In the genomic region with DNA sequence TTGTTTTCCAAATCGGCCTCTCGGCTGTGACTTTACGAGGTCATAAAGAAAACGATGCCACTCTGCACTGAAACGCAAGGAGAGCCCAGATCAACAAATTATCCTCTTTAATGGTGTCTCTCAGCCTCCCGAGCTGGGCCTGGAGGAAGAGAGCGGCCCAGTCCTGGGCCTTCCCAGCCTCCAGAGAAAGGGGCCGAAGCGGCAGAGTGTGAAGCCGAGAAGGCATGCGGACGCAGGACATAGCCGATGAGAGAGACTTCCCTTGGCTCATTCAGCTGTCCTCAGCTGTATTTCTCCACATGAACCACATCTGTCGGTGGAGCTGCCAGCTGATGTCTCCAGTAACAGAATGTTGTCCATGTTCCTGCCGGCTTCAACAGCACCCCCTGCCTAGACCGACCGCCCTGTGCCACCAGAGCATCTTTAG, we compare ENCODE assay signal across 8 mouse cellular contexts.
DNase-seq lines count a peak whose midpoint lies in the region; ATAC-seq and TF ChIP-seq lines count a peak whose summit lies in the region.

No protein-coding gene starts in this region.

- H3K4me2 ChIP-seq in heart, embryonic 12.5 days = no peak overlapping the region
- no peak overlapping the region for H3K4me2 ChIP-seq in embryonic facial prominence, embryonic 14.5 days (ENCODE audit: low read depth, low read length)
- H3K4me2 ChIP-seq in hindbrain, postnatal 0 days (ENCODE audit: low read depth, low read length) = no peak overlapping the region
- peak overlapping the region; percentile 27 for H3K4me2 ChIP-seq in neural tube, embryonic 11.5 days (ENCODE audit: low read depth)

- TF ChIP-seq EP300 in heart, adult 2 months (IDR thresholded peaks at IDR 0.05; ENCODE audit: insufficient read depth, low read depth, low read length) = no peak

- TF ChIP-seq POLR2A in heart, adult 2 months (IDR thresholded peaks at IDR 0.05; ENCODE audit: insufficient read depth, low read depth, low read length) = no peak

- no peak overlapping the region for H3K9ac ChIP-seq in heart, adult 2 months (ENCODE audit: low read depth, low read length)
- H3K9ac ChIP-seq in heart, embryonic 12.5 days = no peak overlapping the region
- no peak overlapping the region for H3K9ac ChIP-seq in embryonic facial prominence, embryonic 14.5 days (ENCODE audit: low read depth, low read length)
- no peak overlapping the region for H3K9ac ChIP-seq in hindbrain, postnatal 0 days (replicated peaks; ENCODE audit: low read length)
- H3K9ac ChIP-seq in neural tube, embryonic 11.5 days (ENCODE audit: low read length) = no peak overlapping the region

- intact Hi-C loops in heart, adult 2 months (cut with DNase I) = no loop called here

- no peaks in the 10 kb centered on the region for H3K36me3 ChIP-seq in heart, adult 2 months (ENCODE audit: control insufficient read depth, insufficient read depth, low read length)
- no peaks in the 10 kb centered on the region for H3K36me3 ChIP-seq in heart, embryonic 12.5 days
- no peaks in the 10 kb centered on the region for H3K36me3 ChIP-seq in embryonic facial prominence, embryonic 14.5 days (ENCODE audit: control insufficient read depth, insufficient read depth, low read length)
- H3K36me3 ChIP-seq in hindbrain, postnatal 0 days (ENCODE audit: insufficient read depth, low read length) = no peaks in the 10 kb centered on the region
- H3K36me3 ChIP-seq in neural tube, embryonic 11.5 days (ENCODE audit: control insufficient read depth, insufficient read depth, low read length) = no peaks in the 10 kb centered on the region

- ATAC-seq in heart, embryonic 12.5 days (ENCODE audit: insufficient number of reproducible peaks, low FRiP score) = no peak
- peak; percentile 56 for ATAC-seq in embryonic facial prominence, embryonic 14.5 days (ENCODE audit: low read depth)
- no peak for ATAC-seq in hindbrain, postnatal 0 days
- ATAC-seq in neural tube, embryonic 11.5 days (ENCODE audit: insufficient read depth, low FRiP score, low TSS enrichment) = peak; percentile 21

- no peaks in the 10 kb centered on the region for H3K4me1 ChIP-seq in heart, adult 2 months (ENCODE audit: control insufficient read depth, insufficient read depth, low read length)
- H3K4me1 ChIP-seq in heart, embryonic 12.5 days (replicated peaks) = 0 out of 2 replicates have a peak, but pooled peaks cover 5% of the 10 kb centered on the region
- peaks cover 7% of the 10 kb centered on the region for H3K4me1 ChIP-seq in embryonic facial prominence, embryonic 14.5 days (ENCODE audit: control insufficient read depth, insufficient read depth, low read length)
- H3K4me1 ChIP-seq in hindbrain, postnatal 0 days (ENCODE audit: insufficient read depth, low read length) = no peaks in the 10 kb centered on the region
- H3K4me1 ChIP-seq in neural tube, embryonic 11.5 days (ENCODE audit: control insufficient read depth, insufficient read depth, low read length) = peaks cover 23% of the 10 kb centered on the region

- H3K27me3 ChIP-seq in heart, adult 2 months (ENCODE audit: control insufficient read depth, insufficient read depth, low read length) = no peaks in the 10 kb centered on the region
- 0 out of 2 replicates have a peak, but pooled peaks cover 7% of the 10 kb centered on the region for H3K27me3 ChIP-seq in heart, embryonic 12.5 days (replicated peaks)
- H3K27me3 ChIP-seq in embryonic facial prominence, embryonic 14.5 days (replicated peaks; ENCODE audit: control insufficient read depth, insufficient read depth, low read length) = no peaks in the 10 kb centered on the region
- H3K27me3 ChIP-seq in hindbrain, postnatal 0 days (ENCODE audit: insufficient read depth, low read length) = no peaks in the 10 kb centered on the region
- H3K27me3 ChIP-seq in neural tube, embryonic 11.5 days (ENCODE audit: control insufficient read depth, insufficient read depth, low read length) = no peaks in the 10 kb centered on the region

- no peak overlapping the region for H3K27ac ChIP-seq in heart, adult 2 months
- no peak overlapping the region for H3K27ac ChIP-seq in heart, embryonic 12.5 days (ENCODE audit: poor library complexity, severe bottlenecking)
- H3K27ac ChIP-seq in embryonic facial prominence, embryonic 14.5 days (replicated peaks; ENCODE audit: low read depth, low read length) = peak overlapping the region; percentile 40; the same call in 1 of the 2 replicates
- H3K27ac ChIP-seq in hindbrain, postnatal 0 days = no peak overlapping the region
- peak overlapping the region; percentile 79 for H3K27ac ChIP-seq in neural tube, embryonic 11.5 days (ENCODE audit: low read depth, low read length)

- H3K4me3 ChIP-seq in heart, adult 2 months = no peak overlapping the region
- H3K4me3 ChIP-seq in heart, embryonic 12.5 days = no peak overlapping the region
- H3K4me3 ChIP-seq in embryonic facial prominence, embryonic 14.5 days (ENCODE audit: low read depth, low read length) = no peak overlapping the region
- no peak overlapping the region for H3K4me3 ChIP-seq in hindbrain, postnatal 0 days (ENCODE audit: low read length)
- H3K4me3 ChIP-seq in neural tube, embryonic 11.5 days (ENCODE audit: low read depth, low read length) = no peak overlapping the region

- H3K79me2 ChIP-seq in heart, adult 2 months (replicated peaks; ENCODE audit: control insufficient read depth, insufficient read depth, low read length) = no peaks in the 10 kb centered on the region

- TF ChIP-seq CTCF in heart, adult 2 months (IDR thresholded peaks at IDR 0.05) = no peak
- no peak for TF ChIP-seq CTCF in hindbrain, postnatal 0 days (IDR thresholded peaks at IDR 0.05; ENCODE audit: low read depth)

- DNase-seq in heart, adult 2 months = peak; percentile 20 to 24
- DNase-seq in embryonic facial prominence, embryonic 14.5 days (ENCODE audit: low spot score) = peak; percentile 68
- peak; percentile 20 for DNase-seq in hindbrain, postnatal 0 days (ENCODE audit: low spot score)
- peak; percentile 50 for DNase-seq in neural tube, embryonic 11.5 days (ENCODE audit: low spot score)
- no peak for DNase-seq in adipocyte (ENCODE audit: low spot score)
- DNase-seq in ovary, postnatal 10 days (ENCODE audit: low spot score) = no peak
- no peak for DNase-seq in urinary bladder, postnatal 10 days (ENCODE audit: low spot score)

- 65% methylated on average over 17 of the region's 17 CpGs for WGBS in heart, adult 2 months
- WGBS in heart, embryonic 12.5 days = 65% methylated on average over 17 of the region's 17 CpGs
- 46% methylated on average over 17 of the region's 17 CpGs for WGBS in embryonic facial prominence, embryonic 14.5 days
- 51% methylated on average over 17 of the region's 17 CpGs for WGBS in hindbrain, postnatal 0 days
- 25% methylated on average over 17 of the region's 17 CpGs for WGBS in neural tube, embryonic 11.5 days

- no peaks in the 10 kb centered on the region for H3K9me3 ChIP-seq in heart, embryonic 12.5 days (replicated peaks)
- H3K9me3 ChIP-seq in embryonic facial prominence, embryonic 14.5 days (ENCODE audit: control insufficient read depth, low read length) = no peaks in the 10 kb centered on the region
- no peaks in the 10 kb centered on the region for H3K9me3 ChIP-seq in hindbrain, postnatal 0 days (ENCODE audit: low read length)
- no peaks in the 10 kb centered on the region for H3K9me3 ChIP-seq in neural tube, embryonic 11.5 days (ENCODE audit: control insufficient read depth, low read length)

Comparison
In these comparisons a context has a peak if more than half of its experiments do, and no peak if none do; other contexts are left out.
1. DNase-seq: peak in heart, adult 2 months (2 of 2), embryonic facial prominence, embryonic 14.5 days (single experiment), hindbrain, postnatal 0 days (single experiment) and neural tube, embryonic 11.5 days (single experiment); none in adipocyte (single experiment), ovary, postnatal 10 days (single experiment) and urinary bladder, postnatal 10 days (single experiment).
2. H3K27ac ChIP-seq: peak in embryonic facial prominence, embryonic 14.5 days (single experiment) and neural tube, embryonic 11.5 days (single experiment); none in heart, adult 2 months (single experiment), heart, embryonic 12.5 days (single experiment) and hindbrain, postnatal 0 days (single experiment).
3. ATAC-seq: peak in embryonic facial prominence, embryonic 14.5 days (single experiment) and neural tube, embryonic 11.5 days (single experiment); none in heart, embryonic 12.5 days (single experiment) and hindbrain, postnatal 0 days (single experiment).